Mouse (Mus musculus): ENCODE data around the gene Dctn2. TPM values are rescaled to one million over a fixed set of nuclear protein-coding genes. Genes with fewer than 3 reads are reported as not detected.
A peak's percentile ranks its signal among the peaks of the same experiment; 100 is the strongest.
"Not testable (repeated sequence)": the region's sequence is repeated elsewhere in the genome, so short reads cannot be mapped to it uniquely, and the experiment has no call there.

Dctn2 gene
- total and polyA plus RNA-seq, 3 experiments = 240 to 297 TPM; not detected in 1

- Histone ChIP-seq H3K4me3 (ENCODE audit: control insufficient read depth in 1 of 2, insufficient read depth in 1 of 2, low read depth in 2 of 2, low read length in 2 of 2) (no peak overlapping the region), H3K79me2 (ENCODE audit: control insufficient read depth, insufficient read depth, low read length, poor library complexity) (peaks cover 3% of the 10 kb centered on the region; the same call in 1 of the 2 replicates), H3K9ac (ENCODE audit: control insufficient read depth, low read depth, low read length, poor library complexity, severe bottlenecking) (no peak overlapping the region), H3K4me1 (ENCODE audit: control insufficient read depth in 1 of 2, insufficient read depth in 2 of 2, low read length in 2 of 2) (no peaks in the 10 kb centered on the region), H3K9me3 (replicated peaks; ENCODE audit: insufficient read depth, low read length) (no peaks in the 10 kb centered on the region), H3K36me3 (ENCODE audit: control insufficient read depth in 1 of 2, insufficient read depth in 2 of 2, low read length in 2 of 2) (peaks cover 0 to 37% of the 10 kb centered on the region in 2 experiments; a peak in 2 of 4 replicates), H3K27me3 (ENCODE audit: control insufficient read depth in 1 of 2, insufficient read depth in 2 of 2, low read length in 2 of 2) (no peaks in the 10 kb centered on the region), H3K27ac (ENCODE audit: control insufficient read depth, low read depth, low read length) (no peak overlapping the region)
- no peak for TF ChIP-seq RCOR1 (IDR thresholded peaks at IDR 0.05; ENCODE audit: low read depth, low read length)
- TF ChIP-seq UBTF (IDR thresholded peaks at IDR 0.05; ENCODE audit: borderline replicate concordance, insufficient read depth, low read depth, low read length) = no peak
- TF ChIP-seq KAT2A (conservative IDR thresholded peaks at IDR 0.05; ENCODE audit: low read depth, low read length) = no peak
- no peak for TF ChIP-seq TAL1 (IDR thresholded peaks at IDR 0.05; ENCODE audit: low read length)
- TF ChIP-seq NELFE (IDR thresholded peaks at IDR 0.05; ENCODE audit: low read depth, low read length) = no peak
- TF ChIP-seq POLR2A (IDR thresholded peaks at IDR 0.05; ENCODE audit: control insufficient read depth in 1 of 2, insufficient read depth in 1 of 2, low read depth in 1 of 2, low read length in 2 of 2, poor library complexity in 1 of 2) = no peak
- DNase-seq (ENCODE audit: low read depth, low spot score) = no peak
Measured at GRCm38 (mm10) chr10:127303136-127303535, 37.0 kb downstream of the Dctn2 start.

GRCm38 (mm10) chr10:127309167-127309566, 43.0 kb downstream of the Dctn2 start:
- DNase-seq (ENCODE audit: low read depth, low spot score); H3K27me3 ChIP-seq (ENCODE audit: control insufficient read depth in 1 of 2, insufficient read depth in 2 of 2, low read length in 2 of 2); H3K27ac ChIP-seq (ENCODE audit: control insufficient read depth, low read depth, low read length); H3K4me3 ChIP-seq (ENCODE audit: control insufficient read depth in 1 of 2, insufficient read depth in 1 of 2, low read depth in 2 of 2, low read length in 2 of 2); H3K9ac ChIP-seq (ENCODE audit: control insufficient read depth, low read depth, low read length, poor library complexity, severe bottlenecking); H3K9me3 ChIP-seq (replicated peaks; ENCODE audit: insufficient read depth, low read length): not testable (repeated sequence)
- Histone ChIP-seq H3K79me2 (ENCODE audit: control insufficient read depth, insufficient read depth, low read length, poor library complexity) (peaks cover 29% of the 10 kb centered on the region), H3K36me3 (ENCODE audit: control insufficient read depth in 1 of 2, insufficient read depth in 2 of 2, low read length in 2 of 2) (peaks cover 18% of the 10 kb centered on the region in 2 experiments), H3K4me1 (ENCODE audit: control insufficient read depth in 1 of 2, insufficient read depth in 2 of 2, low read length in 2 of 2) (peaks cover 3 to 16% of the 10 kb centered on the region in 2 experiments; a peak in 3 of 4 replicates)

DNA sequence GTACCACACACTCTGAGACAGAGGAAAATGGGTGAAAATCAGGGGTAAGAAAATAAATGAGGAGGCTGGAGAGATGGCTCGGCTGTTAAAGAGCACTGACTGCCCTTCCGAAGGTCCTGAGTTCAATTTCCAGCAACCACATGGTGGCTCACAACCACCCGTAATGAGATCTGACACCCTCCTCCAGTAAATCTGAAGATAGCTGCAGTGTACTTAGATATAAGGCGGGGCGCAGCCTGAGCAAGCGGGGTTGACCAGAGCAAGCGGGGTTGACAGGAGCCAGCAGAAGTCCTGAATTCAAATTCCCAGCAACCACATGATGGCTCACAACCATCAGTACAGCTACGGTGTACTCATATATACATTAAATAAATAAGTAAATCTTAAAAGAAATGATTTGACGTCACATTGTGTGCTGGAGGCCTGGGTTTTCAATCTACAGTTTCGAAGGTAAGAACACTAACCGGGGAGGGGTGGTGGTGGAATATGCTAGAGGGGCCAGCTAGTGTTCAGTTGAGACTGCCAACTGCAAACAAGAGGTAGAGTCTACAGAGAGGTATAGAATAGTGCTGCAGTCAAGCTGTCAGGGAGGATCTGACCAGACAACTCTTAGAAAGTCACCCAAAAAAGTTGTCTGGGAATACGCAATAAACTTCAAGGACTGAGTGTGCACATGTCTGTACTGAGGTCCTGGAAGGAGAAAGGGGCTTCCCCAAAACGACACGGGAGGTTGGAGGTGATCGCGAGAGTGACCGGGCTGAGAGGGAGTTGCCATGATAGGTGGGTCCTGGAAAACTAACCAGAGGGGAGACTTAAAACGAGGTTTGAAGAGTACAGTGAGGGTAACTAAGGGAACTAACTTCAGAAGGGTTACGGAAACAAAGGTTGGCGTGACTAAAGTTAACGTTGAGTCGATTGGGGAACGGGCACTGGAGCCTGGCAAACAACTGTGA, 44.6 kb downstream of the Dctn2 start:
- Histone ChIP-seq H3K9ac (ENCODE audit: control insufficient read depth, low read depth, low read length, poor library complexity, severe bottlenecking) (peak overlapping the region; percentile 95), H3K4me3 (ENCODE audit: control insufficient read depth in 1 of 2, insufficient read depth in 1 of 2, low read depth in 2 of 2, low read length in 2 of 2) (peak overlapping the region; percentile 76 to 80), H3K27me3 (ENCODE audit: control insufficient read depth in 1 of 2, insufficient read depth in 2 of 2, low read length in 2 of 2) (no peaks in the 10 kb centered on the region), H3K36me3 (ENCODE audit: control insufficient read depth in 1 of 2, insufficient read depth in 2 of 2, low read length in 2 of 2) (peaks cover 13 to 18% of the 10 kb centered on the region in 2 experiments), H3K4me1 (ENCODE audit: control insufficient read depth in 1 of 2, insufficient read depth in 2 of 2, low read length in 2 of 2) (peaks cover 3 to 16% of the 10 kb centered on the region in 2 experiments; a peak in 3 of 4 replicates), H3K79me2 (ENCODE audit: control insufficient read depth, insufficient read depth, low read length, poor library complexity) (peaks cover 29% of the 10 kb centered on the region), H3K27ac (ENCODE audit: control insufficient read depth, low read depth, low read length) (peak overlapping the region; percentile 75), H3K9me3 (replicated peaks; ENCODE audit: insufficient read depth, low read length) (no peaks in the 10 kb centered on the region)
- DNase-seq (ENCODE audit: low read depth, low spot score) = peak; percentile 71
- TF ChIP-seq ZKSCAN1 (IDR thresholded peaks at IDR 0.05; ENCODE audit: low read depth, low read length) (no peak), JUND (IDR thresholded peaks at IDR 0.05; ENCODE audit: low read depth, low read length) (no peak), E2F4 (IDR thresholded peaks at IDR 0.05; ENCODE audit: borderline replicate concordance, low read depth, low read length) (no peak), ZNF384 (IDR thresholded peaks at IDR 0.05; ENCODE audit: low read depth, low read length) (no peak), RAD21 (IDR thresholded peaks at IDR 0.05; ENCODE audit: low read depth, low read length) (no peak), USF1 (IDR thresholded peaks at IDR 0.05; ENCODE audit: low read depth, low read length) (no peak), RCOR1 (IDR thresholded peaks at IDR 0.05; ENCODE audit: low read depth, low read length) (no peak), TAL1 (IDR thresholded peaks at IDR 0.05; ENCODE audit: low read length) (peak; percentile 46), MXI1 (IDR thresholded peaks at IDR 0.05; ENCODE audit: low read depth, low read length) (peak; percentile 72), MYC (IDR thresholded peaks at IDR 0.05; ENCODE audit: low read depth, low read length) (0 out of 2 replicates have a peak, but pooled peaks have one; percentile 14), CHD1 (IDR thresholded peaks at IDR 0.05; ENCODE audit: low read depth, low read length) (0 out of 2 replicates have a peak, but pooled peaks have one; percentile 89), MAX (IDR thresholded peaks at IDR 0.05; ENCODE audit: low read length) (peak; percentile 57; the same call in 1 of the 2 replicates), MAFK (IDR thresholded peaks at IDR 0.05; ENCODE audit: borderline replicate concordance, low read depth, low read length) (no peak)

Measured in MEL (cell line).